Mouse (Mus musculus) granulocyte monocyte progenitor cell, adult 5-6 weeks (primary cell): ENCODE measurements around the gene Ociad1. TPM values are rescaled to one million over a fixed set of nuclear protein-coding genes. Genes with fewer than 3 reads are reported as not detected.

Experiments used
- ATAC-seq: replicated peaks from 2 replicates; pipeline ENCODE4 v1.8.0; 2016; ENCODE audit warnings: mild to moderate bottlenecking, moderate TSS enrichment, inconsistent platforms; ENCODE audit not compliant: poor library complexity, severe bottlenecking
- total RNA-seq, 2 experiments: library from RNA; stranded (forward) in 1 of 2; stranded (reverse) in 1 of 2; fragments of 200-712, 200-1000 nt in 1 of 2; fragments of >200 nt in 1 of 2; fragmentation: Nextera tagmentation in 1 of 2; gene quantifications; 2 replicates each; pipeline ENCODE4 v1.2.3; 2014 to 2017

Ociad1 gene
- total RNA-seq, 2 experiments from 2014 or later: 197 to 305 TPM

GRCm38 (mm10) chr5:73336448-73336847 lies 43.9 kb downstream of the Ociad1 start:
- ATAC-seq: no peak

DNA sequence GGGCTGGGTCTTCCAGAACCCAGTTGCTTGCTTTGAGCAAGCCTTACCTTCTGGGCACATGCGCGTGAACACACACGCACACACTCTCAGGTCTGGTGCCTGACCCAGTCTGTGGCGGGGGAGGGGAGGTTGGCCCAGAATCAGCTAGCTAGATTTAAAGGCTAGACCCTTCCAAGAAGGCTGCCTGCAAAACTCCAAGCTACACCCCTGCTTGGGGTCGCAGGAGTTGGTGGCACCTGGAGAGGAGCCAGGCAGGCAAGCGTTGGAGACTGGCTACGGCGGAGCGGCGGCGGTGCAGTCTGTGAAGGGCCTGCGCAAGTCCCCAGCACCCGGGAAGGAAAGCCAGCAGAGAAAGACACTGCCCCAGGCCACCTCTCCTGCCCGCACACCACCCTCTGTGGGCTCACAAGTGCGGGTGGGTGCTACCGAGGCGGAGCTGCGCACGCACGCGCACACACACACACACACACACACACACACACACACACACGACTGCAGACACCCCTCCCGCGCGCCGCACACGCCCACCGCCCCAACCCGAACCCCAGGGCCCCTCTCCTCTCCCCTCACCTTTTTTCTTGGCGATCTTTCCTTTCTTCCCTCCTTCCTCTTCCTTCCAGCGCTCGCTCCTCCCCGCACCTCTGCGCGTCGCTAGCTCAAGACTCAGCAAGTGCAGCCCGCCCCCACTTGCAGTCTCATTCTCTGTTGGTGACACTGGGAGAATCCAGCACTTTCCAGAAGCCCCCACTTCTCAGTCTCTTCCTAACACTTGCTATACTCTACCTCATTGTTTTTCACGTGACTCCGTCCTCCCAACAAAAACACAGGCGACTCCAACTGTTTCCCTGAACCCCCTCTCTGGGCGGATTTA lies 45.6 kb downstream of the Ociad1 start:
- ATAC-seq: peak; percentile 63

GRCm38 (mm10) chr5:73338832-73339163 lies 46.2 kb downstream of the Ociad1 start:
- peak; percentile 49 for ATAC-seq

- ATAC-seq: no peak
These were observed 47.5 kb downstream of the Ociad1 start for GRCm38 (mm10) chr5:73339779-73340722.

GRCm38 (mm10) chr5:73340723-73341235 lies 48.2 kb downstream of the Ociad1 start, which contains the start of gene Ociad2:
Gene Ociad2 (minus strand): TSS chr5:73341028.
- ATAC-seq: no peak

- ATAC-seq: no peak
These were observed 50.2 kb downstream of the Ociad1 start for GRCm38 (mm10) chr5:73342701-73343355.

- ATAC-seq: no peak
These were observed 51.7 kb downstream of the Ociad1 start for GRCm38 (mm10) chr5:73344310-73344709.

- ATAC-seq: no peak
These were observed 52.7 kb downstream of the Ociad1 start for GRCm38 (mm10) chr5:73345254-73345653.

DNA sequence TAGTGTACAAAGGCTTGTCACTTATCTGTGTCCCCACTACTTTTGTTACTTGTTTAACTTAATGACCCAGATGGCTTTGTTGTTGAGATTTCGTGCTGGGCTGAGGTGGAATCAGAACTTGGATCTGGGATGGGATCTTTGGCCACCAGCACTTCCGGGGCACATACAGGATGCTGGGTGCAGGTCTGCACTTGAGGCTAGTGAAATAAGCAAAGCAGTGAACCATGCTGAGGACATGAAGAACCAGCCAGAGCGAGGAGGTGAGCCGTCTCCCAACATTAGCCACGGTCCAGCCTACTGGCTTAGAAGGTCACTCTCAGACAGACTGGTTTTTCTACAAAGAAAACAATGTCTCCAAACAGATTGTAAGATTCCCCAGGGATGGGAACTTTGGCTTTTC lies 56.9 kb downstream of the Ociad1 start:
- ATAC-seq: no peak

DNA sequence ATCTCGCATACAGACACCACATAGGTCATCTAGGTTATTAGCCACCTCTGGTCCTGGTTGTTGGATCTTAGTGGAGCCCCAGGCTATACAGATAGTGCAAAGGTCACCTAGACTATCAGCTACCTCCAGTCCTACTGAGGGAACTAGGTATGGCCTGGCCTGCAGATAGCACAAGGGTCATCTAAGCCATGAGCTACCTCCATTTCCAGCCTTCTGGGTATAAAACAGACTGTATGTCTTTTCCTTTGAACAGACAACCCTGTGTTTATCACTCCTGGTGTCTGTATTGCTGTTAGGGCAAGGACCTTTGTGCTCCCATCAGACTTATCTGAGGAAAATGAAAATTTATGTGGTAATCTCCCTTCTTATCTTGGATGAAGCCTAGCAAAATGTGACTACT lies 59.2 kb downstream of the Ociad1 start:
- ATAC-seq: no peak

DNA sequence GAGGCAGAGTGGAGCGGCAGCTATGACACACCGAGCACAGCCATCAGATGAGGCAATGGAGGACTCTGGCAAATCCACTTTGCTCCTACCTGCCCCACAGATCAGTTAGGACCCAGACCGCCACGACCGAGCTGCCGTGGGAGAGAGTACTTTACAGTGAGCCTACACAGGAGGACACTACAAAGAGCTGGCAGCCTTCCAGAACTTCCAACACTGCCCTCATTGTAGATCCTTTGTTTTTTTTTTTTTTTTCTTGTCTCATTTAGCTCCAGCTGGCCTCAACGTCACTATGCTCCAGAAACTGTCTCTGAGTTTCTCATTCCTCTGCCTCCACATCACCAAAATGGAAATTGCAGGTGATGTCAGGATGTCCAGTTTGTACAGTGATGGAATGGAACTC lies 60.9 kb downstream of the Ociad1 start:
- ATAC-seq: no peak

DNA sequence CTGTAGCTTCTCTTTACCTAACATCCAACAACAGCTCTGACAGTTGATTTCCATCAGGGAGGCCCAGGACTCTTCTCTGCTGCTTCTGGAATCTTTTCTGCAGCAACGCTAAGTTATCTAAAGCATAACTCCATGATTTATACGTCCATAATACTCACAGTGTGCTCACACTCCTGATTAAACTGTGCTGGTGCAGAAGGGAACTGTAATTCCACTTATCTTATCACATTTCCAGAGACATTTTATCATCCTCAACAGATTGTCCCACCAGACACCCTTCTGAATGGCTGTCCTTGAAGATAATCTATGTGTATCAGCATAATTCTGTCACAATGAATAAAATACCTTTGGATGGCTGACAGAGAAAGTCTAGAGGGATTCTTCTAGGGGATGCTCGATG lies 61.4 kb downstream of the Ociad1 start:
- ATAC-seq: no peak

DNA sequence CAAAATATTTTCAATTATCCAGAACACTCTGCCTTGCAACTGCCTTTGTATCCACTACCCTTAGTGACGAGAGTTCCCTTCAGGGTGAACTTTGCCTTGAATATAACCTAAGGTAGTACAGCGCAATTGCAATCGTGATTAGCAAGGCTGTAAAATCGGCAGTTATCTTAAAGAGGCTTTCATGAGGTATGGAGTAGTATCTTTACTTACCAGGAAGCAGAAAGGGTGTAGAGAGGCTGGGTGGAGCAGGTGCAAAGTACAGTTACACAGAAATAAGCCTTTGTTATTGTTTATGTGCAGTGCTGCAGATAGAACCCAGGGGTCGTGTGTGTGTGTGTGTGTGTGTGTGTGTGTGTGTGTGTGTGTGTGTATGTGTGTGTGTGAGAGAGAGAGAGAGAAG lies 62.8 kb downstream of the Ociad1 start:
- ATAC-seq: no peak

DNA sequence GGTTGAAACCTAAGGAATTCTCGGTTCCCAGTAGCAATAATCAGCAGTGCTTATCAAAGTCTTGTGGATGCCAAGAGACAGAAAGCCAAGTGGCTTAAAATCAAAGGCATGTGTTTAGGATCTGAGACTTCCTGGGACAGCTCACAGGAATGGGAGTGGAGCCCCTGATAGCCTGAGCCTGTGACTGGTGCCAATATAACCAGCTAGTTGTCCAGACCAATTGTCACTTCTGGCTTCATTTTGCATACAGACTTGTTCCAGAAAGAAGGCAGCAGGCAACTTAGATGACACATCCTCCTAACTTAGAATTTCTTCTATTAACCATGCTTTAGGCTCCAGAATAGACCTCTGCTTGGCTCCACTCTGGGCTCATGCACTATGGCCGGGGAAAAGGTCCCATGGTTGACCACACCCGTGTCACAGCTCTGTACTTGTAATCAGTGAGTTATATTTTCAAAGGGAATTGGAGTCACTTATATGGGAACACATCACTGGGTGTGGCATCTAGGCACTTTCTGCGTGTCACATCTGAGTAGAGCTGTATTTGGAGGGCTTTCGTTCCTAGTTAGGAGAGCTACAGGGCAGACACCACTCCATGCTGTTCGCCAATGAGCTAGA lies 66.7 kb downstream of the Ociad1 start:
- no peak for ATAC-seq

DNA sequence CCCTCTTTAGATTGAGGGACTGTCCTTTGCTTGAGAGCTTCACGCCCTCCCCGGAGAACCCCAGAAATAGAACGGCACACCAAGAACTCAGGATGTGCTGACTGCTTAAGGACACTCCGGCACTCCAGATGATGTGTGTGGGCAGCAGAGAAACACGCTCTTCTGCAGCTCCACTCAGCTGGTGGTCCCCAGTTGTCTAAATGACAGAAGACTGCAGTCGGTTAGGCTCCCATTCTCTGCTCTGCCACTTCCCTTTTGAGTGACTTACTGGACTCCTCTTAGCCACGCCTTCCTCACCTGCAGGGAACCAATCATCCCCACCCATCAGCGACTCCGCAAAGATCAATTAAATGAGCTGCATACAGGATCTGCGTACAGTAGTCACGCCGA lies 67.2 kb downstream of the Ociad1 start:
- ATAC-seq: peak; percentile 61

DNA sequence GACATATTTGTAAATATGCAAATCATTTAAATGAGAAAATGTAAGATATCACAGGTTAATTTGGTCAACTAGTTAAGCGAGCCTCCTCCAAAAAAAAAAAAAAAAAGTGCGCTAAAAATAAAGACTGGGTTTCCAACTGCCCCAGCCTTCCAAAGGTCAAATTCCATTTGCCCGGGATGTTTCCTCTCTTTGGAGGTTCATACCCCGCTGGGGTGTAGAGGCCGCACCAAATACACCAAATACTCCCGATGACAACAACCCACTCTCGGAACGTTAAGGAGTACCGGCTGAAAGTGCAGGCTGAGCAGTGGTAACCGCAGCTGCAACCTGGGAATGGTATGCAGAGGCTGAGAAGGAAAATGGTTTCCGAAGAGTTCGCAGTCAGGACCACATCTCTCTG lies 67.7 kb downstream of the Ociad1 start:
- ATAC-seq: no peak

DNA sequence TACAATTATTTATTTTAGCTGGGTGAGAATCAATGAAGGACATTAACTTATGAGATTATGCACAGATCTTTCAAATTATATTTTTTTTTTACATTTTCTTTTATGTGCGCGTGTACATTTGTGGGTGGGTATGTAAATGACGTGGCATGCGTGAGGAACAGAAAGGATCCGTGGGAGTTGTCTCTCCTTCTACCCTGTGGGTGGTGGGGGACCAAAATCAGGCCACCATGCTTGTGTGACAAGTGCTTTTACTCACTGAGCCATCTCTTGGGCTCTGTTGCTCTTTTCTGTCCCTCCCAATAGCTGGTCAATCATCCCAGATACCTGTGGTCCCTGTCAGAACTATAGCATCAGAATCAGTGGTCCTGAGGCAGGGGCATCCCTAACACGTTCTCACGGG lies 69.8 kb downstream of the Ociad1 start:
- no peak for ATAC-seq

DNA sequence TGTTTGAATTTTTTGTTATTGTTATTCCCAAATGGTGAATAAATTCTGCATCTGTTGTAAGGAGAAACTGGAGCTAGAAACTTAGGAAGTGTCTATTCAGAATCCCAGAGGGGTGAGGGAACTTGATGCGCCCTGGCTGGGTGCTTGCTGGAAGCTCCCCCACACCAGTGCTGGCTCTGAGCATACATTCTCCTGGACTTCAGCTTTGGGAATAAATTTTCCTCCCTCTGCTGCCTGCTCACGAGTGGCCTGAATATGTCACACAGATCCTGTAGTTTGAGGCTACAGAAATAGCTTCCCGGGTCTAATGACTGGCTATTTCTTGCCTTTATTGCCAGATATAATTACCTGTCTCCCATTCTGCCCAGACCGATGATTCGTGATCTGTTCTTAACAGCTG lies 70.2 kb downstream of the Ociad1 start:
- ATAC-seq: no peak
